Mouse (Mus musculus) ovary, postnatal 14 days (tissue): ENCODE measurements around the gene Scgb2b24.

Experiments
- DNase-seq: peaks from one replicate; pipeline ENCODE4 v3.0.0; 2022; ENCODE audit warnings: low spot score

The Scgb2b24 gene

DNA sequence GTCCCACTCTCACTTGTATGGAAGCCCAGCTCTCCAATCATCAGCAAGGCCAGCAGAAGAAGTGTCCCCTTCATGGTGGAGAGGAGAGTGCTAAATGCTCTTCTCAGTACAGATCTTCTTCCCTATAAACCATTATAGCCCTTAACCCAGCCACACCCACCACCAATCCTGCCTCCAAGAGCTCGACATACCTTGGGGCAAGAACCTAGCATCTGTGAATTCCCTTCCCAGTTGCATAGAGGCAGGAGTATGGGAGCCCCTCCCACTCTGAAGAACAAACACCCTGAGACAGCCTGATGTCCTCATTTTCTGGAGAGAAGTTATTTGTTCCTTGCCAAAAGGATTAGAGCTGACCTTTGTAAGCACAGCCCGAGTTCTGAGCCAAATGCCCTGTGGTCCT lies at the start of gene Scgb2b24:
Scgb2b24 (minus strand) TSS at position 101 of the 400 bp plus-strand sequence.
- DNase-seq: no peak

DNA sequence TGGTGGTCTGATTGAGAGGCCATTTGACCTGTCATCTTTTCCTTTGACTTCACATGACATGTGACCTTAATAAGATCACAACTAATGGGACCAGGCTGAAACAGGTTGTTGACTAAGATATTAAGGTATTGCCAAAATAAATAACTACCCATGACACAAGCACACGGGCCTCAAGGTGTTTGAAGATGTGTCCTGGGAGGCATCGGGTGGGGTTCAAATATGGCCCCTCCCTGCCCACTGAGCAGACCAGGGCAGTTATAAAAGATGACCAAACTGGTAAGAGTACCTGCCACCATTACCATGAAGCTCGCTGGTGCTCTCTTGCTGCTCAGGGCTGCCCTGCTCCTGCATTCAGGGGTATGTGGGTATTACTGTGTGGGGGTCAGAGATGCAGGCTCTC lies 4.4 kb upstream of the Scgb2b24 start, which contains the start of gene Scgb1b24:
Scgb1b24 (plus strand) TSS at position 301 of the 400 bp plus-strand sequence.
- DNase-seq: no peak

DNA sequence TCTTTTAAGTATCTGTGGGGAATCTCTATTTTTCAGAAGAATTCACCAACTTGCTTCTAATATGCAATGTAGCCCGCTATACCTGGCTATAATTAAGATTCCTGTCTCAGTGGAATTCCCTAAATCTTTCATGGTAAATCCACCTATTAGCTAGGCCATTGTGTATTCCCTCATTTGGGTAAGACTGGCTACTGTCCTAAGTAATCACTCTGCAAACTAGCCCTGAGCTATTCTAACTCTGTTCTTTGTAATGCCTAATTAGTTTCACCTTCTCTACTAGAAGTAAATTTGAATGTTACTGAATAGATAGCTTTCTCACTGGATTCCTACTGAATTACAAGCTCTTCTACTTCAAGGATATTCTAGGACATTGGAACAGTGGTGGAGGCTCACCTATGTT lies 49.2 kb downstream of the Scgb2b24 start:
- no peak for DNase-seq
